Mouse (Mus musculus) MEL (cell line): ENCODE measurements around the gene Btaf1. TPM values are rescaled to one million over a fixed set of nuclear protein-coding genes. Genes with fewer than 3 reads are reported as not detected.

Experiments
- DNase-seq: peaks from one replicate; pipeline ENCODE4 v3.0.0; 2011; ENCODE audit warnings: low read depth, low spot score
- H3K27ac ChIP-seq: 2 replicates; pipeline ENCODE4 v1.5.1; 2012; ENCODE audit warnings: low read depth, mild to moderate bottlenecking, control low read depth, low read length, moderate library complexity; ENCODE audit not compliant: control insufficient read depth
- H3K27me3 ChIP-seq, 2 experiments: fragments of 150-350 bp in 1 of 2; sonication (generic) in 1 of 2; 2 replicates each; pipeline ENCODE4 v1.6.1; 2012; ENCODE audit warnings: low read length in 2 of 2, mild to moderate bottlenecking in 2 of 2, improper control_type of control experiment in 1 of 2, moderate library complexity in 1 of 2; ENCODE audit not compliant: insufficient read depth in 2 of 2, control insufficient read depth in 1 of 2
- H3K36me3 ChIP-seq, 2 experiments: 2 replicates each; pipeline ENCODE4 v1.6.1; 2012 to 2014; ENCODE audit warnings: low read length in 2 of 2, improper control_type of control experiment in 1 of 2, inconsistent platforms in 1 of 2, mild to moderate bottlenecking in 1 of 2; ENCODE audit not compliant: insufficient read depth in 2 of 2, control insufficient read depth in 1 of 2
- H3K4me1 ChIP-seq, 2 experiments: fragments of 150-350 bp in 1 of 2; sonication (generic) in 1 of 2; 2 replicates each; pipeline ENCODE4 v1.6.1; 2012; ENCODE audit warnings: low read length in 2 of 2, improper control_type of control experiment in 1 of 2, mild to moderate bottlenecking in 1 of 2; ENCODE audit not compliant: insufficient read depth in 2 of 2, control insufficient read depth in 1 of 2
- H3K4me3 ChIP-seq, 2 experiments: fragments of 150-350 bp in 1 of 2; sonication (generic) in 1 of 2; 2 replicates each; pipeline ENCODE4 v1.5.1; 2012; ENCODE audit warnings: low read depth in 2 of 2, low read length in 2 of 2, mild to moderate bottlenecking in 2 of 2, moderate library complexity in 2 of 2, control low read depth in 1 of 2, improper control_type of control experiment in 1 of 2; ENCODE audit not compliant: control insufficient read depth in 1 of 2, insufficient read depth in 1 of 2
- H3K79me2 ChIP-seq: 2 replicates; pipeline ENCODE4 v1.6.1; 2012; ENCODE audit warnings: mild to moderate bottlenecking, low read length, moderate library complexity; ENCODE audit not compliant: control insufficient read depth, poor library complexity, insufficient read depth
- H3K9ac ChIP-seq: 2 replicates; pipeline ENCODE4 v1.6.1; 2012; ENCODE audit warnings: low read depth, mild to moderate bottlenecking, control low read depth, low read length, moderate library complexity; ENCODE audit not compliant: control insufficient read depth, poor library complexity, severe bottlenecking
- H3K9me3 ChIP-seq: fragments of 150-350 bp; sonication (generic); replicated peaks from 2 replicates; pipeline ENCODE4 v1.6.1; 2012; ENCODE audit warnings: mild to moderate bottlenecking, low read length, improper control_type of control experiment, moderate library complexity; ENCODE audit not compliant: insufficient read depth
- E2F4 ChIP-seq: IDR thresholded peaks from 2 replicates; pipeline ENCODE4 v1.6.1; 2011; ENCODE audit warnings: low read depth, low read length, improper control_type of control experiment, borderline replicate concordance
- ELF1 ChIP-seq: IDR thresholded peaks from 2 replicates; pipeline ENCODE4 v1.6.1; 2014; ENCODE audit warnings: low read depth, mild to moderate bottlenecking, inconsistent platforms, low read length, improper control_type of control experiment, moderate library complexity
- EP300 ChIP-seq, 2 experiments: IDR thresholded peaks; 2 replicates each; pipeline ENCODE4 v1.6.1; 2011; ENCODE audit warnings: improper control_type of control experiment in 2 of 2, low read length in 2 of 2, low read depth in 1 of 2, mild to moderate bottlenecking in 1 of 2
- GABPA ChIP-seq: IDR thresholded peaks from 2 replicates; pipeline ENCODE4 v1.6.1; 2012; ENCODE audit warnings: low read depth, mild to moderate bottlenecking, inconsistent platforms, low read length, improper control_type of control experiment, moderate library complexity
- HCFC1 ChIP-seq: IDR thresholded peaks from 2 replicates; pipeline ENCODE4 v1.6.1; 2012; ENCODE audit warnings: low read depth, mild to moderate bottlenecking, inconsistent platforms, low read length, improper control_type of control experiment, moderate library complexity
- MAFK ChIP-seq: IDR thresholded peaks from 2 replicates; pipeline ENCODE4 v1.6.1; 2011; ENCODE audit warnings: low read depth, mild to moderate bottlenecking, low read length, improper control_type of control experiment, borderline replicate concordance
- MEF2A ChIP-seq: IDR thresholded peaks from 2 replicates; pipeline ENCODE4 v1.6.1; 2014; ENCODE audit warnings: low read depth, mild to moderate bottlenecking, inconsistent platforms, low read length, improper control_type of control experiment; ENCODE audit not compliant: poor library complexity, insufficient replicate concordance, severe bottlenecking; ENCODE audit errors: extremely low read depth
- MYC ChIP-seq: IDR thresholded peaks from 2 replicates; pipeline ENCODE4 v1.6.1; 2011; ENCODE audit warnings: low read depth, mild to moderate bottlenecking, low read length, improper control_type of control experiment, moderate library complexity
- SIN3A ChIP-seq: IDR thresholded peaks from 2 replicates; pipeline ENCODE4 v1.6.1; 2012; ENCODE audit warnings: low read length, improper control_type of control experiment, inconsistent platforms
- SMC3 ChIP-seq: IDR thresholded peaks from 2 replicates; pipeline ENCODE4 v1.6.1; 2011; ENCODE audit warnings: low read depth, low read length, improper control_type of control experiment
- TAL1 ChIP-seq: IDR thresholded peaks from 2 replicates; pipeline ENCODE4 v1.6.1; 2012; ENCODE audit warnings: mild to moderate bottlenecking, inconsistent platforms, low read length, moderate library complexity, mixed read lengths
- TBP ChIP-seq: IDR thresholded peaks from 2 replicates; pipeline ENCODE4 v1.8.0; 2011; ENCODE audit warnings: low read depth, low read length, improper control_type of control experiment
- USF1 ChIP-seq: IDR thresholded peaks from 2 replicates; pipeline ENCODE4 v1.6.1; 2014; ENCODE audit warnings: low read depth, mild to moderate bottlenecking, inconsistent platforms, low read length, improper control_type of control experiment, moderate library complexity
- USF2 ChIP-seq, 2 experiments: IDR thresholded peaks; 2 replicates each; pipeline ENCODE4 v1.6.1; 2011 to 2012; ENCODE audit warnings: improper control_type of control experiment in 2 of 2, low read length in 2 of 2, borderline replicate concordance in 1 of 2, inconsistent platforms in 1 of 2, low read depth in 1 of 2, mild to moderate bottlenecking in 1 of 2; ENCODE audit not compliant: insufficient read depth in 1 of 2
- ZC3H11A ChIP-seq: IDR thresholded peaks from 2 replicates; pipeline ENCODE4 v1.6.1; 2012; ENCODE audit warnings: low read depth, mild to moderate bottlenecking, inconsistent platforms, low read length, improper control_type of control experiment
- ZMIZ1 ChIP-seq: IDR thresholded peaks from 2 replicates; pipeline ENCODE4 v1.6.1; 2012; ENCODE audit warnings: low read depth, mild to moderate bottlenecking, inconsistent platforms, low read length, improper control_type of control experiment, moderate library complexity
- ZNF384 ChIP-seq: IDR thresholded peaks from 2 replicates; pipeline ENCODE4 v1.6.1; 2012; ENCODE audit warnings: low read depth, mild to moderate bottlenecking, inconsistent platforms, low read length, improper control_type of control experiment
- polyA plus RNA-seq, 2 experiments: library from polyadenylated mRNA; stranded (reverse) in 1 of 2; unstranded in 1 of 2; fragments of >175 nt in 1 of 2; fragments of >200 nt in 1 of 2; gene quantifications; 2 replicates each; pipeline versions ENCODE4 v1.2.1 to v1.2.4; 2012; ENCODE audit warnings: low replicate concordance in 2 of 2, low read depth in 1 of 2; ENCODE audit not compliant: insufficient read length in 2 of 2, insufficient read depth in 1 of 2, missing spikeins in 1 of 2
- total RNA-seq: library from RNA; depleted of rRNA; stranded (reverse); fragments of 300-350 nt; gene quantifications from 2 replicates; pipeline ENCODE4 v1.2.3, GENCODE M21; 2012

The Btaf1 gene
- total and polyA plus RNA-seq, 3 experiments: 40.1 to 69.5 (median 46.1) TPM

DNA sequence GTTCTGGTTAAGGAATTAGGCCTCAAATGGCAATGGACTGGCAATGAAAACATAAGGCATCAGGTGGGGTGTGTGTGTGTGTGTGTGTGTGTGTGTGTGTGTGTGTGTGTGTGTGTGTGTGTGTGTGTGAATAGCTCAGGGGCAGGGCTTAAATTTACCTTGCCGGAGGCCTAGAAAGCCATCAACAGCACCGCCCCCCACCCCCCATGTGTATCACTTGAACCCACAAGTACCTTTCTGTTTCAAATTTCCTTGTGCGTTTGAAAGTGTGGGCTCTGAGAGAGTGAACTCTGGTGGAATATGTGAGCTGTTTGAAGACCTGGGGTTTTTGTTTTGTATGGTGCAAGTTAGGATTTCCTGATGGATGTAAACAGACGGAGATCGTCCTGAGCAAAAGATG, 93.1 kb downstream of the Btaf1 start:
- no peaks in the 10 kb centered on the region for H3K9me3 ChIP-seq
- TF ChIP-seq E2F4 (no peak), ELF1 (no peak), EP300 (IDR thresholded peaks at IDR 0.05; ENCODE audit: low read depth in 1 of 2, low read length in 2 of 2) (no peak), USF1 (no peak), TAL1 (no peak)
- TF ChIP-seq, all 39 proteins: peak for 0
- Histone ChIP-seq H3K27me3 (no peaks in the 10 kb centered on the region), H3K9ac (no peak overlapping the region), H3K27ac (no peak overlapping the region), H3K36me3 (no peaks in the 10 kb centered on the region), H3K4me3 (no peak overlapping the region), H3K4me1 (no peaks in the 10 kb centered on the region), H3K79me2 (no peaks in the 10 kb centered on the region)
- no peak for DNase-seq

DNA sequence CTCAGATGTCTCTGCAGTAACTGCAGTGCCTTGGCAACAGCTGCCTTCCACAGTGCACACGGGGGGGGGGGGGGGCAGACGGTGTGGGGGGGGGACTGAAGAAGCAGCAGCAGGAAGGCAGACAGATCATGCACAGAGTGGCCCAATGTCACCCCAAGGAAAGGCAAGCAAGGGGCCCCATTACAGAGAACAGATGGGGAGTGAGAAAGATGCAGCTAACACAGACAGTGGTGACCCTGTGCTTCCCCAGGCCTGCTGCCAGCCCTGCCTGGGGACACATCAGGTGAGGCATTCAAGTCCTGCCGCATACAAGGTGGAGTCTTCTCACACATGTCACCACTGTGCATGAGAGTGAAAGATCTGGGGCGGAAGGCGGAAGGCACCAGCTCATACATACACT, 94.7 kb downstream of the Btaf1 start:
- no peak overlapping the region for H3K27ac ChIP-seq
- no peak overlapping the region for H3K4me3 ChIP-seq
- no peaks in the 10 kb centered on the region for H3K27me3 ChIP-seq
- H3K36me3 ChIP-seq: no peaks in the 10 kb centered on the region
- no peaks in the 10 kb centered on the region for H3K79me2 ChIP-seq
- no peaks in the 10 kb centered on the region for H3K4me1 ChIP-seq
- no peak overlapping the region for H3K9ac ChIP-seq
- no peak for DNase-seq
- H3K9me3 ChIP-seq: no peaks in the 10 kb centered on the region
- TF ChIP-seq MYC: no peak
- TF ChIP-seq ZC3H11A: no peak
- TF ChIP-seq ELF1: no peak
- TF ChIP-seq SMC3: no peak
- no peak for TF ChIP-seq HCFC1
- no peak for TF ChIP-seq TBP
- TF ChIP-seq EP300 (IDR thresholded peaks at IDR 0.05; ENCODE audit: low read depth in 1 of 2, low read length in 2 of 2): no peak
- no peak for TF ChIP-seq E2F4
- no peak for TF ChIP-seq SIN3A
- no peak for TF ChIP-seq MEF2A
- TF ChIP-seq ZMIZ1: no peak
- TF ChIP-seq USF2 (IDR thresholded peaks at IDR 0.05; ENCODE audit: borderline replicate concordance in 1 of 2, insufficient read depth in 1 of 2, low read depth in 1 of 2, low read length in 2 of 2): no peak
- TF ChIP-seq GABPA: no peak
- TF ChIP-seq ZNF384: no peak
- no peak for TF ChIP-seq MAFK
